Comparison of ENCODE assay signal across 31 mouse cellular contexts in genomic region chr19:32683081-32683480, GRCm38 (mm10).
"Had no signal": no experiment of that assay in that cellular context is flagged by ENCODE, and none has a peak within 500 bp of the region (broad histone marks: within the 10 kb centered on the region; RNA-seq: fewer than 3 reads in every experiment).

No protein-coding gene starts in this region.

- H3K4me1 ChIP-seq: limb, embryonic 10.5 days; limb, embryonic 12.5 days; limb, embryonic 13.5 days; limb, embryonic 15.5 days; lung, embryonic 15.5 days; midbrain, embryonic 12.5 days; midbrain, embryonic 13.5 days; midbrain, embryonic 15.5 days; neural tube, embryonic 12.5 days had no signal

- H3K9me3 ChIP-seq: limb, embryonic 10.5 days; limb, embryonic 12.5 days; limb, embryonic 13.5 days; limb, embryonic 15.5 days; liver, embryonic 12.5 days; liver, embryonic 13.5 days; liver, embryonic 15.5 days; lung, embryonic 15.5 days; megakaryocyte, embryonic 14.5 days; midbrain, embryonic 12.5 days; midbrain, embryonic 13.5 days; midbrain, embryonic 15.5 days; neural tube, embryonic 12.5 days had no signal

- ATAC-seq: liver, embryonic 12.5 days; liver, postnatal 0 days; lung, postnatal 0 days; midbrain, embryonic 13.5 days; midbrain, embryonic 15.5 days; midbrain, embryonic 16.5 days had no signal

- H3K27ac ChIP-seq: left cerebral cortex, adult 2 months; limb, embryonic 10.5 days; limb, embryonic 12.5 days; limb, embryonic 13.5 days; limb, embryonic 15.5 days; liver, embryonic 12.5 days; liver, embryonic 13.5 days; liver, embryonic 14.5 days; liver, embryonic 15.5 days; lung, embryonic 15.5 days; macrophage; midbrain, embryonic 12.5 days; midbrain, embryonic 13.5 days; midbrain, embryonic 15.5 days; neural tube, embryonic 12.5 days had no signal

- H3K9ac ChIP-seq: limb, embryonic 12.5 days; limb, embryonic 13.5 days; limb, embryonic 15.5 days; liver, embryonic 12.5 days; liver, embryonic 13.5 days; liver, embryonic 14.5 days; liver, embryonic 15.5 days; liver, postnatal 0 days; lung, embryonic 14.5 days; lung, embryonic 15.5 days; midbrain, embryonic 12.5 days; midbrain, embryonic 13.5 days; midbrain, embryonic 15.5 days; neural tube, embryonic 12.5 days had no signal

- H3K4me2 ChIP-seq: limb, embryonic 12.5 days; limb, embryonic 13.5 days; limb, embryonic 15.5 days; liver, embryonic 11.5 days; liver, embryonic 12.5 days; liver, embryonic 13.5 days; liver, embryonic 15.5 days; lung, embryonic 14.5 days; lung, embryonic 15.5 days; midbrain, embryonic 12.5 days; midbrain, embryonic 13.5 days; midbrain, embryonic 15.5 days; neural tube, embryonic 12.5 days had no signal

- H3K4me3 ChIP-seq: left cerebral cortex, adult 2 months; limb, embryonic 10.5 days; limb, embryonic 12.5 days; limb, embryonic 13.5 days; limb, embryonic 15.5 days; liver, embryonic 12.5 days; liver, embryonic 13.5 days; liver, embryonic 15.5 days; lung, embryonic 15.5 days; megakaryocyte, embryonic 14.5 days; midbrain, embryonic 12.5 days; midbrain, embryonic 13.5 days; midbrain, embryonic 15.5 days; myocyte; neural tube, embryonic 12.5 days had no signal

- DNase-seq: left cerebral cortex, postnatal 4 days; liver; liver, embryonic 13.5 days; liver, postnatal 0 days; lung, adult 18-20 months; lung, adult 2 months; lung, embryonic 14.5 days; lung, postnatal 10 days; lung, postnatal 14 days; lung, postnatal 36 days; lung, postnatal 4 days; midbrain, embryonic 14.5 days had no signal

- H3K27me3 ChIP-seq: limb, embryonic 12.5 days; limb, embryonic 13.5 days; limb, embryonic 15.5 days; liver, embryonic 12.5 days; liver, embryonic 13.5 days; liver, embryonic 15.5 days; lung, embryonic 15.5 days; megakaryocyte, embryonic 14.5 days; midbrain, embryonic 12.5 days; midbrain, embryonic 13.5 days; midbrain, embryonic 15.5 days; neural tube, embryonic 12.5 days had no signal
